Mouse (Mus musculus): ENCODE results near the gene Prkd3.

DNA sequence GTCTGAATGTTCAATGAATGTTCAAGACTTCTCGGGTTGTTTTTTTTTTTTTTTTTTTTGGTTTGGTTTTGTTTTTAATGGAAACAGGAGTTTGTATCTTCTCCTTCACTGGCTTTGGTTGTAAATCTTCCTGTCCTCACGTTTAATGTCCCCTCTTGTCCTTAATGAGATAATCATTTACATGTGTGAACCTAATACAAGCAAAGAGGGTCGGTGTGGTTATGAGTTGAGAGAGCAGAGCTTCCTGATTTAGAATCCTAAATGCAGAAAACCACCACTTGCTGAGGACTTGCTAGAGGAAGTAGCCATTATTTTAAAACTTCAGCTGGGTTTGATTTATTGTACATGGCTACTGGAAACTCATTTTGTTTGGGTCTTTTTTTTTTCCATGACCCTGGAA is 2.1 kb upstream of the Prkd3 start:
- no peak for TF ChIP-seq CTCF (IDR thresholded peaks at IDR 0.05; ENCODE audit: low read depth)
- no peak for TF ChIP-seq EP300 (IDR thresholded peaks at IDR 0.05; ENCODE audit: low read depth)

Measured in liver, postnatal 0 days (tissue).